Mouse (Mus musculus) lung, postnatal 14 days (tissue): ENCODE data around the gene Tbc1d20.

ENCODE experiments used
- DNase-seq: peaks from one replicate; pipeline ENCODE4 v3.0.0; 2021

Gene Tbc1d20

DNA sequence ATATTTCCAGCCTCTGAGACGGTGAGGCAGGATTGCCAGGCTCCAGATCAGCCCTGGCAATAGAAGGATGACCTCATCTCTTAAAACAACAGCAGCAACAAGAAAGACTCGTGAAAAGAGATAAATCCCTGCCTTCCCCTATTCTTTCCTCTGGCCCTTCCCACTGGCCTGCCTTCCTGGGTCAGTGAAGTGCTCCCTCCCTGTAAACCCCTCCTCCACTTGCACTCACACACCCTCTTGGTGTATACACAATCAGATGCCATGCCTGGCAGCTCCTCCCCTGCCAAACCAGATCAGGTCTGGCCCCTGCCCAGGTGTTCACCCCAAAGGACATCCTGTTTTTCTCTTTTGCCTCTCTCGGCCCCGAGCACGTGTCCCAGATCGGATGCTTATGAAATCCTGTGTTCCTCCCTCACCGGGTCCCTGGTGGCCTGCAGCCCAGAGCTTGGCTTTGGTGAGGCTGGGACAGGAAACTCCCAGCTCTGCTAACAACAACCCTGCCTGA lies 66.7 kb downstream of the Tbc1d20 start:
- peak; percentile 77 for DNase-seq

DNA sequence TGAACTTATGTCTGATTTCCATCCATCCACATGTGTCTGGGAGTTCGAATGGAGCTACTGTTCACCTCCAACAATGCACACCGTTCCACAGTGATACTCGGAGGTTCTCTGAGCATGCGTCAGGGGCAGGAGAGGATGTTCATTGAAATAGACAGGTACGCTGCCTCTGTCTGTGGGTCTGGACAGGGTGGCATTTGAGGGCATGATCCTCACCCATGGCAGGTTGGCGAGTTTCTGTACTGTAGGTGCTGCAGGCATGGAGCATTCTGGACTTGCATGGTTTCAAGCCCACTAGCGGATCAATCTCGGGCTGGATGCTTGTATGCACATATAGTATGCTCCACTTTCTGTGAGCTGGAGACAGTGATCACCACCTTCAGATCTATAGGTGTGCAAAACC lies 67.6 kb downstream of the Tbc1d20 start:
- DNase-seq, result no peak
